Mouse (Mus musculus) liver, embryonic 14.5 days (tissue): ENCODE data around the gene Cnnm2. TPM values are rescaled to one million over a fixed set of nuclear protein-coding genes. Genes with fewer than 3 reads are reported as not detected.

Experiments
- ATAC-seq: fragments of 200-750 bp; cut with Nextera tagmentation; 2 replicates; pipeline ENCODE4 v1.8.0; 2017; ENCODE audit warnings: moderate number of reproducible peaks, mild to moderate bottlenecking, moderate library complexity; ENCODE audit not compliant: insufficient read depth
- DNase-seq, 3 experiments: peaks; one replicate each; pipeline ENCODE4 v3.0.0-alpha.2; 2012 to 2013; ENCODE audit warnings: low read depth in 3 of 3, low spot score in 3 of 3
- H3K27ac ChIP-seq: fragments of 300-500 bp; sonication (generic); 2 replicates; pipeline ENCODE4 v1.5.1; 2014; ENCODE audit warnings: moderate library complexity, mild to moderate bottlenecking, control low read depth, inconsistent platforms
- H3K27me3 ChIP-seq: fragments of 300-500 bp; sonication (generic); 2 replicates; pipeline ENCODE4 v1.6.1; 2014; ENCODE audit warnings: mild to moderate bottlenecking, low read length, moderate library complexity; ENCODE audit not compliant: control insufficient read depth, insufficient read depth
- H3K36me3 ChIP-seq: fragments of 300-500 bp; sonication (generic); replicated peaks from 2 replicates; pipeline ENCODE4 v1.6.1; 2014; ENCODE audit warnings: low read depth; ENCODE audit not compliant: control insufficient read depth, insufficient read depth
- H3K4me1 ChIP-seq, 2 experiments: fragments of 200-500 bp in 1 of 2; fragments of 300-500 bp in 1 of 2; sonication (generic) in 1 of 2; replicated peaks; 2 replicates each; pipeline ENCODE4 v1.6.1; 2012 to 2014; ENCODE audit warnings: antibody characterized with exemption in 1 of 2, inconsistent platforms in 1 of 2, low read length in 1 of 2; ENCODE audit not compliant: control insufficient read depth in 2 of 2, insufficient read depth in 2 of 2
- H3K4me2 ChIP-seq: fragments of 300-500 bp; sonication (generic); 2 replicates; pipeline ENCODE4 v1.6.1; 2014; ENCODE audit warnings: low read depth, mild to moderate bottlenecking, control low read depth, moderate library complexity
- H3K4me3 ChIP-seq, 2 experiments: fragments of 200-500 bp in 1 of 2; fragments of 300-500 bp in 1 of 2; sonication (generic) in 1 of 2; 2 replicates each; pipeline ENCODE4 v1.5.1; 2012 to 2014; ENCODE audit warnings: low read depth in 2 of 2, low read length in 2 of 2, mild to moderate bottlenecking in 2 of 2, control low read depth in 1 of 2, inconsistent platforms in 1 of 2, moderate library complexity in 1 of 2; ENCODE audit not compliant: insufficient read depth in 1 of 2
- H3K9ac ChIP-seq: fragments of 300-500 bp; sonication (generic); replicated peaks from 2 replicates; pipeline ENCODE4 v1.6.1; 2014; ENCODE audit warnings: mild to moderate bottlenecking, control low read depth, moderate library complexity
- H3K9me3 ChIP-seq: fragments of 300-500 bp; sonication (generic); 2 replicates; pipeline ENCODE4 v1.6.1; 2016; ENCODE audit warnings: low read length, mixed read lengths; ENCODE audit not compliant: control insufficient read depth
- CTCF ChIP-seq: IDR thresholded peaks from 2 replicates; pipeline ENCODE4 v1.5.1; 2016; ENCODE audit warnings: antibody characterized with exemption, low read depth, control low read depth
- EP300 ChIP-seq: IDR thresholded peaks from 2 replicates; pipeline ENCODE4 v1.6.1; 2016; ENCODE audit warnings: antibody characterized with exemption, low read depth
- WGBS: fragments of 180-500 bp; shearing (Covaris S2); extraction: QIAGEN DNeasy Blood & Tissue Kit; methylation state at CpG from one replicate; pipeline ENCODE4 v1.1.7; 2014; ENCODE audit not compliant: insufficient replicate concordance; 5-methylcytosine and 5-hydroxymethylcytosine counted together
- polyA plus RNA-seq, 2 experiments: library from polyadenylated mRNA; depleted of rRNA in 1 of 2; stranded (reverse) in 1 of 2; unstranded in 1 of 2; fragments of >200 nt; fragmentation: Nextera tagmentation in 1 of 2; extraction: Ambion mirVana in 1 of 2; gene quantifications; 2 replicates each; pipeline versions ENCODE4 v1.2.1 to v1.2.3; 2012 to 2014

Gene Cnnm2
- polyA plus RNA-seq, 2 experiments = 1.5 to 1.7 TPM

DNA sequence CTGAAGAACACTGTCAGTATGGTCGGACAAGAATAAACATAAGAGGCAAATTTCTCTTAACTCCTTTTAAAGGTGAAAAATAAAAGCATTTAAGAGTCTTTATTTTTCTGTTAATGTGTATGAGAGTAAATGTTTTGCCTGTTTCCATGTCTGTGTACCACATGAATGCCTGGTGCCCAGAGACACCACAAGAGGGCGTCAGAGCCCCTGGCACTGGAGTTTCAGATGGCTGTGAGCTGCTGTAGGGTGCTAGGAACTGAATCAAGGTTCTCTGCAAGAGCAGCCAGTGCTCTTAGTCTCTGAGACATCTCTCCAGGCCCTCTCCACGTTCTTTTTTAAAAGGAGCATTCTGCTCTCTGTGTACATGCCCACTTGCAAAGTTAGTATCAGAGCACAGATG is 135.7 kb downstream of the Cnnm2 start:
- DNase-seq (no peak), ATAC-seq (no peak)
- no peak overlapping the region for H3K9ac ChIP-seq
- WGBS = 83% methylated on average over 3 of the region's 3 CpGs
- TF ChIP-seq CTCF = peak; percentile 65
- TF ChIP-seq EP300 = no peak
- H3K9me3 ChIP-seq = peaks cover 5% of the 10 kb centered on the region
- H3K4me1 ChIP-seq = peaks cover 16 to 17% of the 10 kb centered on the region in 2 experiments
- no peak overlapping the region for H3K27ac ChIP-seq
- H3K4me3 ChIP-seq = no peak overlapping the region
- no peaks in the 10 kb centered on the region for H3K27me3 ChIP-seq
- H3K4me2 ChIP-seq = no peak overlapping the region
- peaks cover 22% of the 10 kb centered on the region for H3K36me3 ChIP-seq

DNA sequence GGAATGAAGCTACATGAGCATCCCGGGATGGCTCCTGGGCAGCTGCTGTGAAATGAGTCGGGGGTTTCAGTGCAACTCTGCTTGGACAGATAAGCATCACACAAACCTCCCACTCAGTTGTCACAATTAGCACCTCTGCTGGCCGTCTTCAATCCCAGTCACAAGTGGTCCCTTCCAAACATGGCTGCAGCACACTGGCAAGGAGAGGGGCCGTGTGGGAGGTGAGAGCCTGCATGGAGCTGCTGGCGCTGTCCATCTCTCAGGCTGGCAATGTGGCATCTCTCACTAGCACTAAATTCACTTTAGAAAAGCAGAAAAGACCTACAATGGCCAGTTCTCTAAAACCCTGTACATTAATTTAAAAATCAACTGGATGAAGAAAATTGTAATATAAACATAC is 136.8 kb downstream of the Cnnm2 start:
- 81% methylated on average over 5 of the region's 5 CpGs for WGBS

GRCm38 (mm10) chr19:46899306-46899705 is 137.9 kb downstream of the Cnnm2 start:
- Histone ChIP-seq H3K27me3 (no peaks in the 10 kb centered on the region), H3K4me1 (peaks cover 24 to 25% of the 10 kb centered on the region in 2 experiments), H3K4me3 (no peak overlapping the region), H3K27ac (no peak overlapping the region; the same call in 1 of the 2 replicates), H3K4me2 (no peak overlapping the region), H3K36me3 (peaks cover 19% of the 10 kb centered on the region), H3K9me3 (peaks cover 5% of the 10 kb centered on the region), H3K9ac (no peak overlapping the region)
- no peak for ATAC-seq
- WGBS = 37% methylated on average over 5 of the region's 5 CpGs
- DNase-seq = no peak
- no peak for TF ChIP-seq EP300
- no peak for TF ChIP-seq CTCF

More for the DNA sequence above, 136.8 kb downstream of the Cnnm2 start:
- no peaks in the 10 kb centered on the region for H3K27me3 ChIP-seq
- ATAC-seq = no peak
- DNase-seq = no peak
- TF ChIP-seq EP300 (no peak), CTCF (no peak)
- no peak overlapping the region for H3K4me2 ChIP-seq
- H3K9ac ChIP-seq = no peak overlapping the region
- peaks cover 17 to 19% of the 10 kb centered on the region in 2 experiments for H3K4me1 ChIP-seq
- H3K27ac ChIP-seq = no peak overlapping the region
- H3K4me3 ChIP-seq = no peak overlapping the region
- H3K36me3 ChIP-seq = peaks cover 22% of the 10 kb centered on the region
- H3K9me3 ChIP-seq = peaks cover 5% of the 10 kb centered on the region

DNA sequence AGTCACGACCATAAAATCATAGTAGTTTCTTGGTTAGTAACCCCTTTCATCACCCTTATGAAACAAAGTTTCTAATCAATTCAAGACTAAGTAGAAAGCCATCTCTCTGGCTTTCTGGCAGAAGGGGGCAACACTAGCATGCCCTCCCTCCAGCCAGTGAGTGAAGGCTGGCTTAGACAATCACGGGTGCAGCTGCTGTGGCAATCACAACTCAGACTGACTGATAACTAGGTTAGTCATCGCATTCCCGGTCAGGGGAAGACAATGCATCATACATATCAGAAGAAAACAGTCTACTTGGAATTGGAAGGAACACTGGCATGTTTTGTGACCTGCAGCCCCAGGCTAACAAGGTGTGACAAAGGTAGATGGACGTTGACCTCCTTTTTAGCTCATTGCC is 138.5 kb downstream of the Cnnm2 start:
- no peak overlapping the region for H3K27ac ChIP-seq
- DNase-seq = no peak

DNA sequence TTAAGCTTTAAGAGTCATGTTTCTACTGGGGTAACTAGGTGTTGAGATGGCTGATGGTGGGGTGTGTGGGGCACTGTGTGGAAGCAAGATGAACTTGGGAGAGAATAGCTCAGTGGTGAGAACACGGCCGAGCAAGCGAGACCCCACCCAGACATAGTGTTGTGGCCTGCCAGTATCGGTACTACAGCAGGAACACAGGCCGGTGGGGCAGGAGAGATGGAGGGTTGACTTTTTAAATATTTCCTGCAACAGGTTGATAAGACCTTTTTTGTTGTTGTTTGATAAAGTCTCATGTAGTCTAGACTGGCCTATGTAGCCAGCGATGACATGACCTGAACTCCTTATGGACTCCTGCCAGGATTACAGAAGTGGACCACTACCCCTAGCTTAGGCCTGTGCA is 139.4 kb downstream of the Cnnm2 start:
- peak overlapping the region; percentile 75 for H3K27ac ChIP-seq
- H3K4me1 ChIP-seq = peaks cover 38% of the 10 kb centered on the region in 2 experiments
- ATAC-seq (peak; percentile 80), DNase-seq (peak in 2 of 3 experiments; percentile 47 to 58)
- H3K9me3 ChIP-seq = peaks cover 5% of the 10 kb centered on the region
- 21% methylated on average over 6 of the region's 6 CpGs for WGBS
- no peaks in the 10 kb centered on the region for H3K27me3 ChIP-seq
- no peak overlapping the region for H3K4me3 ChIP-seq
- no peak overlapping the region; the same call in 1 of the 2 replicates for H3K9ac ChIP-seq
- H3K4me2 ChIP-seq = peak overlapping the region; percentile 32
- H3K36me3 ChIP-seq = peaks cover 19% of the 10 kb centered on the region
- TF ChIP-seq CTCF (no peak), EP300 (peak; percentile 79)

More for the DNA sequence above, 138.5 kb downstream of the Cnnm2 start:
- 50% methylated on average over 5 of the region's 5 CpGs for WGBS
- Histone ChIP-seq H3K4me2 (no peak overlapping the region), H3K9me3 (peaks cover 5% of the 10 kb centered on the region), H3K4me3 (no peak overlapping the region), H3K36me3 (peaks cover 19% of the 10 kb centered on the region), H3K9ac (no peak overlapping the region), H3K27me3 (no peaks in the 10 kb centered on the region), H3K4me1 (peaks cover 29 to 30% of the 10 kb centered on the region in 2 experiments)
- no peak for TF ChIP-seq EP300
- no peak for TF ChIP-seq CTCF
- no peak for ATAC-seq
